Mouse (Mus musculus) naive thymus-derived CD4-positive, alpha-beta T cell, adult 2 months (primary cell): ENCODE results near the gene E130114P18Rik.
A peak's percentile ranks its signal among the peaks of the same experiment; 100 is the strongest.

Source experiments
- DNase-seq: peaks from one replicate; pipeline ENCODE4 v3.0.0-alpha.2; 2011; ENCODE audit warnings: low read depth

The E130114P18Rik gene

DNA sequence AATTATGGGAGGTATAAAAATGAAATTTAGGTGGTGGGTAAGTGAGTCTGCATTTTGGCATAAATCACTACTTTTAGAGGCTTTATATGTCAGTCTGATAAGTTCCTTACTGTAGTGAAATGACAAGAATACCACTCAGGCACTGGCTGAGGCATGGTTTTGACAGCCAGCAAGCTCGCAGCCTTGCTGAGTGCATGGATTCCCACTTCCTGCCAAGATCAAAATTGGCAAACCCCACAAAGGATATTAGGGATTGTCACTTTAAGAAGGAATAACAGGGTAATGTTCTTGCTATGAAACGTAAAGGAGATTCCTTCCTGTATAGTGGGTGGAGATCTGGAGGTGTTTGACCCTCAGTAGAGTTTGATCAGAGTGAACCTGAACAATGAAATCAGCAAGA, 27.4 kb upstream of the E130114P18Rik start:
- no peak for DNase-seq

DNA sequence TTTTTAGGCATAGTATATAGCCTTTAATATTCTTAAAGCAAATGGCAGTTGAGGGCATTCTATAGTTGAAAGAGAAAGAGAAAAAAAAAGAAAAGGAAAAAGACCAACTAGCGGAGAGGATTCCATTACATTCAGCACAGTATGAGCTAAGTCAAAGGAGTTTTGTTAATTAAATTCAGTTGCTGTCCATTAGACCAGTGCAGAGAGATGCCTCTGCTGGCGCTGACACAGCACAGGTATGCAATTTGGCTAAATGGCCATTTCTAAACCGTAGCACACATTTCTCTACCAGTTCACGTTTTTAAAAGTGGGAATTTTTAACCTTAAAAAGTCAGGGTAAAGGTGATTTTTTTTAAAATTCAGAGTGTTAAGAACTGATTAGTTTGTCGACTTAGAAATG, 26.8 kb upstream of the E130114P18Rik start:
- no peak for DNase-seq

DNA sequence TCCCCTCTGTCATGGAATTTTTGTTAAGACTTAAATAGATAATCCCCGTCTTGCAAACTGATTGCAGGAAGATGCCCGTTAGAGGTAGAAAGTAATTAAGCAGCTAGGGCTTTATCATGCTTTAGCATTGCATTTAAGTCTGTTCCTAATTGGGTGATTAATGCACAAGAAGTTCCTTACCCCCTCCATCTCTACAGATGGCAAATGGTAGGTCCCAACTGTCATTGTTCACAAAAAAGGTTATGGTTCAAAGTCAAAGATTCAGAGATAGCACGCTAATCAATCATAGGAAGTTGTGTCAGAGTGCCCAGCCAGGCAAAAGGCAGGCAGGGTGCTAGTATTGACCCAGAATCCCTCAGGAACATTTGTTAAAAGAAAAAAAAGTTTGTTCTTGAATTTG, 25.9 kb upstream of the E130114P18Rik start:
- DNase-seq: no peak

DNA sequence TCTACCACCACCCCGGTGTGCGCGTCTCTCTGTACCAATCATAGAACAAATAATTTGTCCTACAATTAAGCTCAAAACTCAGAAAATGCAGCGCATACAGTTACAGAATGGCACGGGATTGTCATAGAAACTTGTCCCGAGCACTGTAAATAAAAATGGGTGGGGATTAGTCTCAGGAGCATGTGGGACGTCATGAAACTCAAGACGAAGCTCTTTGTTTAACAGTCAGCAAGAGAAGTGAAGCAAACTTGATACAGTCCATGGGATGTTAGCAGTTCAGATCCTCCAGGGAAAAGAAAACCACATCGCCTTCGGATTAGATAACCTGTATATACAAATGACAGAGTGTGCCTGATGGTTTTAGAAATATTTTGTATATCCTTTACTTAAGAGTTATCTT, 18.6 kb upstream of the E130114P18Rik start:
- no peak for DNase-seq

DNA sequence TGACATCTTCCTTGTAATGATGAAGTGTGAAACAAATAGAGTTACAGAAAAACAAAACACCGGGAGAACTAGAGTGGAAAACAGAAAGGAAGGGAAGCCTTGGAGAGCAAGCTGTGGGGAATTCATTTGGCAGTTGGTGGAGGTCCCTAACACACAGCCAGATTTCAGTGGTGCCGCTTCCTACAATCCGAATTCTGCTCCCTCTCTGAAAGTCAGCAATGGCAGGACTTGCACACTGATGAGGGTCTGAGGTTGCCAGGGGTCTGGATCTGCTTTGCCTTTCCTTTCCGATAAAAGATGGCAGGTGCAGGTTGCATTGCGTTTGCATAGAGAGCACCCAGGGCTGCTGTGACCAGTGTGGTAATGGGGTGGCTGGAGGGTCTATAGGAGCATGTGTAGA, 18.1 kb upstream of the E130114P18Rik start:
- DNase-seq: no peak

DNA sequence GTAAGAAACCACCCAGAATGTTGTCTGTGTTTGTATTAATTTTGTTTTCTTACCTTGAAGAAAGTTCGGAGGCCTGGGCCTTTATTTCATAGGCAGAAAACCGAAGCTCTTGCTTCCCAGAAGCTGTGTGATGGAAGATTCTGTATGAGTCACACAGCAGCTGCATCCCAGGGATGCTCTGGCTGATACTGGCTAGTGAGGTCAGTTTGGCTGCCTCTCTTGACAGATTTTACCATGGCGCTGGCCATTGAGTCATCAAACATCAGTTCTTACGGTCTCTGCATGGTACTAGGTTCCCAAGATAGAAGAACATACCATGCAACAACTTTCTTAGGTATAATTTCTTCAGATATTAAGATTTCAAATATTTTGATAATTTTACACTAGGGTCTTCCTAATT, 17.0 kb upstream of the E130114P18Rik start:
- no peak for DNase-seq

DNA sequence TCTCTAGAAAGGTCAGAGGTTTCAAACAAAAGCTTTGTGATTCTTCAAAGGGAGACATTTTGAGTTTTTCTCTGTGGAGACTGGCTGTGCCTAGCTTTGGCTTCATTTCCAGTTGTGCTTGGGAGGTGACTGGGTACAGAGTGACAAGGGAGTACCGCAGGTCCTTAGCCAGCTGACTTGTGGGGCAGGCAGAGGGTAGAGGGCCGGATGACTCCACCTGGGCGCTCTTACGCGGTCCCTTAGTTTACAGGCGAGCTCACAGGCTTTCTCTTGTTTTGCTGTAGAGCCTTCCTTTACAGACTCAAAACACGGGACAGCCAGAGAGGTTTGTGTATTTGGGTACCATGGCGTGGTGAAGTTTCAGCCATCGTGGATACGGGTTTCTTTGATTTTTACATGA, 16.1 kb upstream of the E130114P18Rik start:
- no peak for DNase-seq

DNA sequence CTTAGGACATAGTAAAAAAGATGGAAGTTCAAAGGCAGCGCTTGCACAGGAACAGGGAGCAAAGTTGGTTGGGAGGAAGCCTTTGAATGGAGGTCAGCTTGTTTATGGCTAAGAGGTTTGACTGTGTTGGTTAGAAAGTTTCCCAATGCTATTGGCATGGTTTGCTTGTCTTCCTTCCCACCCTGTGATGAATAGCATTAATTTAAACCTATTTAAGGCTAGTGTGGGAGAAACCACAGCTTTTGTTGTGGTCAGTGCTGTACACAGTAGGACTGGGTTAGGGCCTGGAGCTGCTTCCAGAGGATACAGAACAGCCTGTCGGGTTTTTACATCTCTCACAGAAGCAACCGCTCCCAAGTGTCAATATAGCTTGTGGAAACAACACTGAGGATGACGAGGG, 10.7 kb upstream of the E130114P18Rik start:
- DNase-seq: no peak

DNA sequence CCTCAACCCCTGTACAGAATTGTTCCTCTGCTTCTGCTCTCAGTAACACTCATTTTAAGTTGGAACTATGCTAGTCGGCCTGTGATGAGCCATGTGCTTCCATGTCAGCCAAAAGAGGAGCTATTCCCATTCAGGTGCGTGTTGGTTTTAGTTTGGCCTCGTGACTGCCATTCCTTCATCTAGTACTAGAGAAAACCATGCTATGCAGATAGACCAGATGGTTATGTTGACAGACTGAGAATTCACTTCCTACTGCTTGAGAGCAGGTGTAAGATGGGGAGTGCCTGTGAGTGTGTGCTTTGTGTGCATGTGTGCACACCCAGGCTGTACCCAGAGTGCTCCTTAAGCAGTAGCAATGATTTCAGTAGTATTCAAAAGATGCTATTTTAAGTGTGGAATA, 9.6 kb upstream of the E130114P18Rik start:
- no peak for DNase-seq

DNA sequence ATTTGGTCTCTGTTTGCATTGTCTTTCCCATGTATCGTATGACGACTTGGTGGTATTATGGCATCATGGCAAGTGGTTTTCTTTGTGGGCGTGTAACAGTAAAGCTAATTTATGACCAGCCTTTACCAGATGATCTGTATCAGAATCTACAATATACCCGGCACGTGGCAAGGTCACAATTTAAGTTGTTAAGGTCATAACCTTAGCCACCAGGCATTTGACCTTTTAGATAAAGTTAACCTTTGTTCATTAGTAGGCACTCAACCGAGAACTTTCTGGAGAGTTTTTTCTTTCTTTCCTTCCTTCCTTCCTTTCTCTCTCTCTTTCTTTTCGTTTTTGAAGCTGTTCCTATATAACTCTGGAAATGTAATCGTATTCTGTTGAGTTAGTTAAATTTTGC, 8.7 kb upstream of the E130114P18Rik start:
- DNase-seq: no peak

DNA sequence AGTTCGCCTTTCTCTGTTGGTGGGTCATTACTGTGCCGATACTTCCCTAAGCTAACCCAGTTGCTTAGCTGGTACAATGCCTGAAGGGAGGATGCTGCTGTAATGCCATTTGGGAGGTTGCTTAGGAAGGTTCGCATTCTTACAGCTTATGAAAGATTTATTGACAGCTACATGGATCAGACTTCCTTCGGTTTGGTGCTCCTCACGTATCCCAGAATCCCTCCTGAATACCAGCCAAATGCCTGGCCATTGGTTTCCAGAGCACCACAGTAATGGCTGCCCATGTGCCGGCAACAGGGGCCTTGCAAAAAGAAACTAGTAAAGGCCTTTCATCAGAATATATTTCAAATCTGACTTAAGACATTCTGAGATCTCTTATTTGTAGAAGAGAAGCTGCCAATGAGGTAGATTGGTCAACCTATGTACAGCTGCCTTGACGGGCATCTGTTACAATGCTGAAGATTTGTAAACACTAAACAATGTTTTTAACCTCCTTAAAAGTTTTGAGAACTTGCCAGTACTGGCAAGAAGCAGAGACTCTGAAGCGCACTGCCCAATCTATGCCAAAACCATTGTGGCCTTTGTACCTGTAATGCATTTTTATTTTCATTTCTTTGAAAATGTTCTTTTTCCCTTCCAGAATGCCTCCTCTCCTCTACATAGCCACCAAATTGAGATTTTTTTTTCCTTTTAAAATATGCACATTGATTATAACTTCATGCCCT, 7.8 kb upstream of the E130114P18Rik start:
- DNase-seq: no peak

DNA sequence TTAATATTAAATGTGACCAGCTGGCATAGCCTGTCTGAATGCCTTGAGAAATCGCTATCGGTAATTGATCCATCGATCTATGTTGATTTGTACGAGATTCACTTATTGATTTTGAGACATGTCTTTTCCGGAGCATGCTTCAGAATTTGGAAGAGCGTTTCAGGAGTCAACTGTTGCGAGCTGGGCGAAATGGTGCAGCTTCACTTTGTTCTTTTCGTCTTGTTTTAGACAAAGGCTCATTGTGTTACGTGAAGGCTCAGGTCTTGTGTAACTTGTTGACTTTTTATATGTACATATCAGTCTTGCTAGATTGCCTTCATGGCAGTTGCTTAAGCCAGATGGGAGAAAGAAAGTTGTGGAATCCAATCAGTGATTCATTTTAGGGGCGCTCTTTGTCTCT, 6.4 kb upstream of the E130114P18Rik start:
- DNase-seq: no peak

DNA sequence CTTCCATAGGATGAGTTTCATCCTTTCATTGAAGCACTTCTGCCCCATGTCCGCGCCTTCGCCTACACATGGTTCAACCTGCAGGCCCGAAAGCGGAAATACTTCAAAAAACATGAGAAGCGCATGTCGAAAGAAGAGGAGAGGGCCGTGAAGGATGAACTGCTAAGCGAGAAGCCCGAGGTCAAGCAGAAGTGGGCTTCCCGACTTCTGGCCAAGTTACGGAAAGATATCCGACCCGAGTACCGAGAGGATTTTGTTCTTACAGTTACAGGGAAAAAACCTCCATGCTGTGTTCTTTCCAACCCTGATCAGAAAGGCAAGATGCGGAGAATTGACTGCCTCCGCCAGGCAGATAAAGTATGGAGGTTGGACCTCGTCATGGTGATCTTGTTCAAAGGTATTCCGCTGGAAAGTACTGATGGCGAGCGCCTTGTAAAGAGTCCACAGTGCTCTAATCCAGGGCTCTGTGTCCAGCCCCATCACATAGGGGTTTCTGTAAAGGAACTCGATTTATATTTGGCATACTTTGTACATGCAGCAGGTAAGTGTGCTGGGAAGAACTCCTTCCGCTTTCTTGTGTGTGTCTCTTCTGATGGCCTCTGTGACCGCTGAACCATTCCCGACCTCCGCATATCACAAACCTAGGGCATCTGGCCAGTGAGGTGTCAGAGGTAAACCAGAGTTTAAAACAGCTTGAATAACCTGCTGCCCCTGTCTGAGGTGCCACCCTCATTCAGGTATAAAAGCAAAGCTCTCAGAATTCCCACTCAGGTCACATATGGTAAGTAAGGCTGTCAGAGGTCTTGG, 5.4 kb upstream of the E130114P18Rik start:
- DNase-seq: no peak

DNA sequence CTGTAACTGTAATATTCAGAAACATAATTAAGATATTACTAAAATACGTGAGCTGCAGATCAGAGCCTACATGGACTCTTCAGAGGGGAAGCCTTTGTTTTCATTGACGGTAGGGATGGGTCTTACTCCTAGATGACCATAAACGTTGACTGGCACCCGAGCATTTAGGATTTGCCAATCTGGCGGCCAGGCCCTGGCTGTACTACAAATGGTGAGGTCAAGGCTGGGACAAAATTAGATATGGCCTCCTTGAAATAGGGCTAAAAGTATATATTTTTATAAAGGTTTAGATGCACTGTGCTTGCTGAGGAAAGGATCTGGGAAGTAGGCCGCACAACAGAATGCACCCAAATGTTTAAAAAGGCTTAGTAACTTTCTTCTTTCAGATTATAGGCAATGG, 4.6 kb upstream of the E130114P18Rik start:
- DNase-seq: no peak

DNA sequence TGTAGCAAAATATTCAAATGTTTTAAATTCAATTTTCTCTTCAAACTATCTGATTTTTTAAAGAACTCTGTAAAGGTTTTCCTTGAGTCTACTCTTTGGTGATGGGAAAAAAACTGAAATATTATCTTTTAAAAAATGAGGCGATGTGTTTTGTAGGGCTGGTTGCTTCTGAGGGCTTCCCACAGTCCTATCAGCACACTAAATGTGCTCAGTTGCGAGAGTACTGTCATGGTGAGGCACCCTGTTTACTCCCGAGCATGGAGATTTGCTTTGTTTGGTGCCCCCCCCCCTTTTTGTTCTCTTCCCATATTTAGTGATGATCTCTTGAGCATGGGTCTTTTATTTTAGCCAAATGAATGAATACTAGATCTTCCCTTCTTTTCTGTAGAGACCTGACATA, 4.2 kb upstream of the E130114P18Rik start:
- DNase-seq: no peak

DNA sequence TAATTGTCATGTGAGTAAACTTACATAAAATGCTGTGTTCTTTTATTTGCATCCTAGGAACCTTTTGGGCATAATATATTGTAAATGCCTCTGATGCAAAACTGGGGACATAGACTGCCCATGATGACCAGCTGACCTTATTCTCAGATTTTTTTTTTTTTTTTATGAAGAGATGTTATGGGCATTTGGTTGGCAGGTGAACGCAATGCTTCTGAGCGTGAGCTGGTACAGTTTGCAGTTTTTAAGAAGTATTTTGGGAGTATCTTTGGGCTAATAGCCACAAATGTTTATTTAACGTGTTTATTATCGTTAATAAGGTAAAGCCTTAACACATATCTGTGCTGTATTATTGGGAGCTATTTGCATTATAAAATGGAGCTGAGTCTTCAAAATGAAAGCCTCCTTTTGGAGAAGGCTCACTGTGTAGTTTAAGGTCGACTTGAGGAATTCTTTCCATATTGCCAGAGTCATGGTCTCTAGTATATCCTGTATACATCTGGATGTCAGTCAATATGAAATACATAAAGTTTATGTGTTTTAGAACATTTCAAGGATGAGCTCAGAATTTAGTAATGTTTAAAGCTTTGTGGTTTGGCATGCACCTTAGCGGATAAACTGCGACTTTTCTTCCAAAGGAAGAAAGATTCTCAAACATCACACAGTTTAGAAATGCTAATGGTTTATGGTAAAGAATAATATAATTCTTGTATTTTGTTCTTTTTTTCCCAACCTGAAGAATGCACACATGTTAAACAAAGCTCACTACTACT, 3.0 kb upstream of the E130114P18Rik start:
- no peak for DNase-seq

DNA sequence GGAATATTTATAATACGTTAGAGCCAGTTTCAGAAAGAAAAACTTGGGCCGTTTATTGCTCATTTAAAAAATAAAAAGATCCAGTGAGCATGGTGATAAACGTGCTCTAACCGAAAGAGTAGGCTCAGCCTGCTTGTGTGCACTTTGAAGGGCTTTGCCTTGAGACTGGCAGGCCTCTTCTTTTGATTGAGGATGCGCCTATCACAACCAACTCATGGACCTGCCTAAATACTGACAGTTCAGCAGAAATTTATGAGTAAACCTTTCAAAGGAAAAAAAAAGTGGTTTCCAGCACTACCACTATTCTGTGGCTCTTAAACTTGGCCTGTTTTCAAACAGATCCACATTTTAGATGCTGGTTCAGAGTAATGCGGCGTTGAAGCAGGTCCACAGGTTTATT, 2.1 kb upstream of the E130114P18Rik start:
- no peak for DNase-seq

DNA sequence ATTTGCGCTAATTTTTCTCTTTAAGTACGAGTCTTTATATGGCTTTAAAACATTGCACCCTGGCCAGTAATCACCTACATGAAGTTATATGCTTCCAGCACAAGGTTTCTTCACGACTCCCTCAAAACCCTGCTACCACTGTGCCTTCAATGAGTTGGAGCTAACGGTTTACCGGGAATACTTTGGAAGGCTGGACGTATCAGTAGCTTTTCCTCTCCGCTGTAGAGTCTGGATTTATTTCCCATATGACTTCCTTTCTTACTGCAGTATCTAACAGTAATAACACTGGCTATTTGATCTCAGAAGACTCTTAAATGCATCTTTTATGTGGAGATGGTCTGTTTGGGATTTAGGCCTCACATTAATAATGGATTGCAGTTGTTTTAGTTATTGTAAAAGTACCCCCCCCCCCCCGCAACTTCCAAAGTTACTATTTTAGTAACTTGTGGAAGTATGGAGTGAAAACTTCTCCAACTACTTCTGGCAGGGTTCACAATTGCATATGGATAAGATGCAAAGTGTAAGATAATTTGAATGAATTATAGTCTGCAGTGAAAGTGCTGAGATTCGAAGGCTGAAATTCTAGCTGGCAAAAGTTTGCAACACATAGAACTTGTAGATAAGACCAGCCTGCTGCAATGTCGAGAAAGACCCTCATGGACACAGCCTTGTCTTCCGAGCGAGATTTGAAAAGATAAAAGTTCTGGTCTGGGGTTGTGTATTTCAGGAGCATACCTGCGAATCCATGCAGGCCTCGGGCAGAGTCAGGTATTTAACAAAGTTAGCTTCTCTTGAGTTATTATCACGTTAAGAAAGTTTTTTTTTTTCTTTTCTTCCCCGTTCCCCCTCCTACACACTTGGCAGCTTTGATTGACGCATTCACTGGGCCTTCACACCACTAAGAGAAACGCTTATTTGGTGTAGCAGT, 1.4 kb upstream of the E130114P18Rik start:
- DNase-seq: no peak

DNA sequence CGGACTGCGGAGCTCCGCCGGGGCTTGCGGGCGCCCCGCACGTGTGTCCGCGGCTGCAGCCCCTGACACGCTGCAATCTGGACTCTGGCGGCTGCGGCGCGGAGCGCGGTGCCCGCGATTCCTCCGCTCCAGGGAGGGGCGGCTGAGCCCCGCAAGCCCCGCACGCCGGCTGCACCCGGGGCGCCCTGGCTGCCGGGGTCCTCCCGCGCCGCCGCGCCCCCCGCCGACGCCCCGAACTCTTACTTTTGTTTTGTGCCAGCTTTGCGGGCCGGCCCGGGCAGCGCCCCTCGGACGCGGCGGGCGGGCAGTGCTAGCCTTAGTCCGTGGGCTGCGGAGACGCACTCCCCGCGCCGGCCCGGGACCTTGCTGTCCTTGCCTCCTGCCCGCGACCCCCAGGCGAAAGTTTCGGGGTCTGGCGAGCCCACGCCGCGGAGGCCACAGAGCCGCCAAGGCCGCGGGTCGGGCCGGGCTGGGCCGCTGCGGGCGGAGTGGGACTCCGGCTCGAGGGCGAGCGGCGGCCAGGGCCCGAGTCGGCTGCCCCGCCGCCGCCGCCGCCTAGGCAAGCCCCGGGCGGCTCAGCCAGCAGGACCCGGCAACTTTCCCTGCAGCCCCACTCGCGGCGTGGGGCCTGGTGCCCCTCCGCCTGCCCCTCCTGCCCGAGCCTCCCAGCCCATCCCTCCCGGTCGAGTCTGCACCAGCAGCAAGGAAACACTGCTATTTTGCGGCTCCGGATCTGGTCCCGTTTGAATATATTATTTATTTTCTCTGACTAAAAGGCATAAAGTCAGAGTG, 529 bp upstream of the E130114P18Rik start:
- peak; percentile 35 for DNase-seq

DNA sequence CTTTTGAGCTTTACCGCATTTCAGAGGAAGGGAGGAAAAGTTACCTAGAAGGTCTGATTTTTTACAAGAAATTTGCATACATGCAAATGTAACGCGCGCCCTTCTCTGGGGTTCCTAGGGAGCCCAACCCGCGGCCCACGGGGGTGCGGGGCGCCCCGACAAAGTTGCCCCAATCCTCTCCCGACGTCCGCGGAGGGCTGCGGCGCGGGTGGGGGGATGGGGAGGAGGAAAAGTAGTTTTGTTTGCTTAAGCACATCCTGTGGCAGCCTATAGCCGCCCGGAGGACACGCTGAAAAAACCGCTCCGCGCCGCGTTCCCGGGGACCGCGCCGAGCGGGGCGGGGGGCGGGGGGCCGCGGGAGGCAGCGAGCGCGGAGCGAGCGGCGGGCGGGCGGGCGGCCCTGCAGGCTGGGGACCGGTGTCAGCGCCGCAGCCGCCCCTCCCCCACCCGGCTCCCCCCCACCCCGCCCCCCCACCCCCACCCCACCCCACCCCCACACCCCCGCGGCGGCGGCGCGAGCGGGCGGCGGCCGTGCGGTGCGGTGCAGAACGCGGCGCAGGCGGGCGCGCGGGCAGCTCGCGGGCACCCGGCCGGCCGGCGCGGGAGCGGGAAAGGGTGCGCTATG, 685 bp downstream of the E130114P18Rik start:
- peak; percentile 50 for DNase-seq
